Mouse (Mus musculus) limb, embryonic 14.5 days (tissue): ENCODE results near the gene Ssbp3. TPM values are rescaled to one million over a fixed set of nuclear protein-coding genes. Genes with fewer than 3 reads are reported as not detected.

Experiments used
- ATAC-seq: fragments of 200-750 bp; cut with Nextera tagmentation; 2 replicates; pipeline ENCODE4 v1.8.0; 2017; ENCODE audit warnings: low read depth, moderate number of reproducible peaks, moderate TSS enrichment; ENCODE audit not compliant: low FRiP score
- DNase-seq: peaks from one replicate; pipeline ENCODE4 v3.0.0-alpha.2; 2015; ENCODE audit warnings: low spot score
- H3K27ac ChIP-seq: fragments of 300-500 bp; sonication (generic); replicated peaks from 2 replicates; pipeline ENCODE4 v1.5.1; 2014; ENCODE audit warnings: low read depth, mild to moderate bottlenecking, low read length, moderate library complexity, mixed read lengths
- H3K27me3 ChIP-seq: fragments of 300-500 bp; sonication (generic); 2 replicates; pipeline ENCODE4 v1.6.1; 2014; ENCODE audit warnings: low read length, mixed read lengths; ENCODE audit not compliant: control insufficient read depth, insufficient read depth
- H3K36me3 ChIP-seq: fragments of 300-500 bp; sonication (generic); 2 replicates; pipeline ENCODE4 v1.6.1; 2014; ENCODE audit warnings: mild to moderate bottlenecking, low read length, moderate library complexity, mixed read lengths; ENCODE audit not compliant: control insufficient read depth, insufficient read depth
- H3K4me1 ChIP-seq: fragments of 300-500 bp; sonication (generic); 2 replicates; pipeline ENCODE4 v1.6.1; 2014; ENCODE audit warnings: antibody characterized with exemption, low read length, mixed read lengths; ENCODE audit not compliant: control insufficient read depth, insufficient read depth
- H3K4me2 ChIP-seq: fragments of 300-500 bp; sonication (generic); replicated peaks from 2 replicates; pipeline ENCODE4 v1.6.1; 2014; ENCODE audit warnings: low read depth, mild to moderate bottlenecking, low read length, moderate library complexity; ENCODE audit not compliant: severe bottlenecking
- H3K4me3 ChIP-seq: fragments of 300-500 bp; sonication (generic); replicated peaks from 2 replicates; pipeline ENCODE4 v1.5.1; 2014; ENCODE audit warnings: low read length
- H3K9ac ChIP-seq: fragments of 300-500 bp; sonication (generic); 2 replicates; pipeline ENCODE4 v1.6.1; 2014; ENCODE audit warnings: mild to moderate bottlenecking, low read depth, low read length, moderate library complexity; ENCODE audit not compliant: severe bottlenecking
- H3K9me3 ChIP-seq: fragments of 300-500 bp; sonication (generic); 2 replicates; pipeline ENCODE4 v1.6.1; 2016; ENCODE audit warnings: low read length; ENCODE audit not compliant: control insufficient read depth
- POLR2A ChIP-seq: fragments of 200-500 bp; IDR thresholded peaks from 2 replicates; pipeline ENCODE4 v1.8.0; 2012; ENCODE audit warnings: inconsistent platforms, mild to moderate bottlenecking, moderate library complexity, borderline replicate concordance; ENCODE audit not compliant: insufficient read depth, insufficient read length; ENCODE audit errors: extremely low read depth
- WGBS: fragments of 180-500 bp; shearing (Covaris S2); extraction: QIAGEN DNeasy Blood & Tissue Kit; methylation state at CpG from one replicate; pipeline ENCODE4 v1.1.7; 2014; 5-methylcytosine and 5-hydroxymethylcytosine counted together
- polyA plus RNA-seq, 2 experiments: library from polyadenylated mRNA; depleted of rRNA in 1 of 2; stranded (reverse) in 1 of 2; unstranded in 1 of 2; fragments of >200 nt; fragmentation: Nextera tagmentation in 1 of 2; extraction: Ambion mirVana in 1 of 2; gene quantifications; 2 replicates each; pipeline versions ENCODE4 v1.2.1 to v1.2.3; 2012 to 2014

Ssbp3 gene
- polyA plus RNA-seq, 2 experiments = 94.3 to 191 TPM

DNA sequence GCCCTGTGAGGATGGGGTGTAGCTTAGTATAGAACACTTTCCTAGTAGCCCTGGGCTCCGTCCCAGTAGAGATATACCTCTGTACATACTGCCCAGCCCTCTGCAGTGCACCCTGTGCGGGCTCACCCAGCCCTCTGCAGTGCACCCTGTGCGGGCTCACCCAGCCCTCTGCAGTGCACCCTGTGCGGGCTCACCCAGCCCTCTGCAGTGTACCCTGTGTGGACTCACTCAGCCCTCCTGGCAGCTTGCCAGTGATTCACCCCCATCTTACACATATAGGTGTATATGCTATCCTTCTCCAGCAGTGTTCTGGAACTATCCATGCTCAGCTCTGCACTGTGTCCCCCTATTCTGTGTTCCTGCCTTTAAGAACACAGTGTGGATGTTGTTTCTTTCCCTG lies 168.4 kb downstream of the Ssbp3 start:
- 95% methylated on average over 4 of the region's 4 CpGs for WGBS
- ATAC-seq = no peak

DNA sequence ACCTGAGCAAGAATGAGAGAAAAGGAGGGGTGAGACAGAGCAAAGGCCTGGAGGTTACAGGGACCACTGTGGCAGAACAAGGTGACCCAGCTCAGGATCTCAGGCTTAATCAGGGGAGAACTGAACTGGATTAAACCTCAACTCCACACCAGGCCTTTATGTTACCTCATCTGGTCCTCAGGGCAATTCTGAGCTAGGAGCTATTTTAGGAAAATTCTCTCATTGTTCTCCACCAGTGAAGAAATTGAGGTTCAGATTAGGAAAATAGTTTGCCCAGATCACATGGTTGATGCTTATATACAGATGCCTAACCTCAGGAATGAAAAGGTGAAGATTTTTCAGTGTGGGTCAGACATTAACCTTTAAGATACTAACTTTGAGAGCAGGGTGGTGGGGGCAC lies 169.2 kb downstream of the Ssbp3 start:
- ATAC-seq = no peak

More for the DNA sequence above, 168.4 kb downstream of the Ssbp3 start:
- TF ChIP-seq POLR2A = no peak
- H3K4me1 ChIP-seq = no peaks in the 10 kb centered on the region
- no peak overlapping the region for H3K27ac ChIP-seq
- no peaks in the 10 kb centered on the region for H3K9me3 ChIP-seq
- no peaks in the 10 kb centered on the region for H3K27me3 ChIP-seq
- H3K4me3 ChIP-seq = no peak overlapping the region
- DNase-seq = no peak
- no peak overlapping the region for H3K4me2 ChIP-seq
- H3K9ac ChIP-seq = no peak overlapping the region
- H3K36me3 ChIP-seq = no peaks in the 10 kb centered on the region

GRCm38 (mm10) chr4:107082185-107082584 lies 171.7 kb downstream of the Ssbp3 start:
- 75% methylated on average over 3 of the region's 3 CpGs for WGBS
- Histone ChIP-seq H3K27ac (no peak overlapping the region), H3K27me3 (no peaks in the 10 kb centered on the region), H3K4me3 (no peak overlapping the region), H3K4me2 (no peak overlapping the region), H3K4me1 (peaks cover 8% of the 10 kb centered on the region; the same call in 1 of the 2 replicates), H3K9ac (no peak overlapping the region), H3K9me3 (no peaks in the 10 kb centered on the region), H3K36me3 (no peaks in the 10 kb centered on the region)
- ATAC-seq (no peak), DNase-seq (no peak)
- no peak for TF ChIP-seq POLR2A

More for the DNA sequence above, 169.2 kb downstream of the Ssbp3 start:
- H3K27ac ChIP-seq = no peak overlapping the region
- TF ChIP-seq POLR2A = no peak
- no peak overlapping the region for H3K4me2 ChIP-seq
- H3K27me3 ChIP-seq = no peaks in the 10 kb centered on the region
- H3K36me3 ChIP-seq = no peaks in the 10 kb centered on the region
- DNase-seq = no peak
- H3K9ac ChIP-seq = no peak overlapping the region
- peaks cover 5% of the 10 kb centered on the region; the same call in 1 of the 2 replicates for H3K4me1 ChIP-seq
- no peaks in the 10 kb centered on the region for H3K9me3 ChIP-seq
- no peak overlapping the region for H3K4me3 ChIP-seq

DNA sequence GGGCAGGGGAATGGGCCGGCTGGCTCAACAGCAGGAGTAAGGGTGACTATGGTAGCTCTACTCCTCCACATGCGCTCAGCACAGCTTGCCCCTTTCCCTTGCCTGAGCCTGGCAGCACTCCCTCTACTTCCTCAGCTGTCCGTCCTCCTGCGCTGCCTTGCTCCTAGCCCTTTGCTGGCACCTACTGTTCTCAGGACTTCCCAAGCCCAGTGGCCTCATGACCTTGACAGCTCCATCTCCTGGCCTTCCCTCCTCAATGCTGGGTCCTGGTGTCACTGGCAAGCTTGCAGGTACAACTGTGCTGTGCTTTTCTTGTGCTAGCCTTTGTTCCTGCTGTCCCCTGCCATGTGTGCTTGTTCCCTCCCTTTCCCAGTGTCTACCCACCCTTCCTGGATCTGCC lies 172.6 kb downstream of the Ssbp3 start:
- H3K4me2 ChIP-seq = no peak overlapping the region
- H3K36me3 ChIP-seq = no peaks in the 10 kb centered on the region
- H3K4me1 ChIP-seq = peaks cover 8% of the 10 kb centered on the region; the same call in 1 of the 2 replicates
- no peak overlapping the region for H3K27ac ChIP-seq
- H3K27me3 ChIP-seq = no peaks in the 10 kb centered on the region
- 94% methylated on average over 4 of the region's 4 CpGs for WGBS
- no peak overlapping the region for H3K9ac ChIP-seq
- TF ChIP-seq POLR2A = no peak
- H3K4me3 ChIP-seq = no peak overlapping the region
- H3K9me3 ChIP-seq = no peaks in the 10 kb centered on the region
- ATAC-seq (no peak), DNase-seq (no peak)

DNA sequence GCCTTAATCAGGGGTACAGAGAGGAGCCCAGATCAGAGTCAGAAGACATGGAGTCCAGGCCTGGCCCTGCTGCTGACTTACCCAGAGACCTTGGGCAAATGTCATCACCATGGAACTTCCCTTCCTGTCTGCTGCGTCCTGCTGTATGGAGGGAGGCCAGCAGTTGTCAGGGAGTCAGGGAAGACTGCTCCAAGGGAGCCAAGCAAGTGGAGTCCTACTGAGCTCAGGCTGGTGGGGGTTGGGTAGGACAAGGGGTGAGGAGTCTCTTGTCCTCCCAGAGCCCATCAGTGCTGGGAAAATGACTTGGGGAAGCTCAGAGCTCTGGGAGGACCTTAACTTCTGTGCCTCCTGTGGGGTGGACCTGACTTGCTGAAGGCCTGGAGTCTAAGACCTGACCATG lies 173.8 kb downstream of the Ssbp3 start:
- Histone ChIP-seq H3K9me3 (no peaks in the 10 kb centered on the region), H3K36me3 (no peaks in the 10 kb centered on the region), H3K27me3 (no peaks in the 10 kb centered on the region), H3K4me3 (no peak overlapping the region), H3K9ac (no peak overlapping the region), H3K4me1 (peaks cover 8% of the 10 kb centered on the region; the same call in 1 of the 2 replicates), H3K4me2 (no peak overlapping the region), H3K27ac (no peak overlapping the region)
- WGBS = 50% methylated on average over 1 of the region's 1 CpGs
- no peak for ATAC-seq
- no peak for DNase-seq
- no peak for TF ChIP-seq POLR2A

GRCm38 (mm10) chr4:107084858-107085257 lies 174.4 kb downstream of the Ssbp3 start:
- Histone ChIP-seq H3K4me2 (no peak overlapping the region), H3K4me3 (no peak overlapping the region), H3K9ac (no peak overlapping the region), H3K27me3 (no peaks in the 10 kb centered on the region), H3K9me3 (no peaks in the 10 kb centered on the region), H3K36me3 (no peaks in the 10 kb centered on the region), H3K27ac (0 out of 2 replicates have a peak overlapping the region, but pooled peaks have one; percentile 3), H3K4me1 (peaks cover 8% of the 10 kb centered on the region; the same call in 1 of the 2 replicates)
- ATAC-seq = 0 out of 2 replicates have a peak, but pooled peaks have one; percentile 12
- DNase-seq = no peak
- TF ChIP-seq POLR2A = no peak
- 21% methylated on average over 6 of the region's 6 CpGs for WGBS
